Mouse (Mus musculus) cerebellum, adult 9-11 months (tissue): ENCODE data around the gene Gm49486.
"Not testable (repeated sequence)": the region's sequence is repeated elsewhere in the genome, so short reads cannot be mapped to it uniquely, and the experiment has no call there.

Experiments used
- DNase-seq: peaks from one replicate; pipeline ENCODE4 v3.0.0; 2022

The Gm49486 gene

DNA sequence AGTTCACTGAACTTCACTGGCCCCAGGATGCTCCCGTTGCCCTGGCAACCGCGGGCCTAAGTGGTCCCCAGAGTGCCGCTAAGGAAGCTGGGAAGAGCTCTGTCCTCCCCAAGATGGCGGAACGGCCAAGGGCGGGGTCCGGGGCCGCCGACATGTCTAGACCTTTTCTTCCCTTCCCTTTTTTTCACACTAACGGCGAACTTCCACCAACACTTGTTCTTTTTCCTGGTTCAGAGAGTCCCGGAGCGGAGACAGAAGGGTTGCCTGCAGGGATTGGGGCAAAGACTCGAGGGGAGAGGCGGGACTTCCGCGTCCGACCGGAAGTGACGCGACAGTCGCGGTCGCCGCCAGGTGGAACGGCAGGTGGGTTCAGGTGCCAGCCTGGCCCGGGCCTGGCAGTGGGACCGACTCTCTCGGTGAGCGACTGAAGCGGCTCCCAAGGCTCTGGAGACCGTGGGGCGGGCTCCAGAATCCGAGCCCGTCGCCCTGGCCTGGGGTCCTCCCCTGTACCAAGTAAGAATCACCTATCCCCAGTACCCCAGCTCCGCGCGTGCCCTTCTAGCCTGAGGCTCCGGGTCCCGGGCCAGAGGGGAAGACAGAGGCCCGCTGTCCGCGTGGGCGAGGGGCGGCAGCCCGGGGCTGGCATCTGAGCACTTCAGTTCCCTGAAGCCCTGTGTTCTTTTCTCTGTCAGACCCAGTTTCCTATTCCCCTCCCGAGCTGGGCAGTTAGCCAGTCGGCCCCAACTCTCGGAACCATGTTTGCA is at the start of gene Gm49486, which contains the start of gene Pick1:
Gene Gm49486, plus strand, starts transcription at position 334 of the 764 bp plus-strand sequence.
Gene Pick1, plus strand, starts transcription at position 116 of the 764 bp plus-strand sequence.
- DNase-seq = peak; percentile 92

- no peak for DNase-seq
Measured at GRCm38 (mm10) chr15:79185213-79185612, 44.0 kb upstream of the Gm49486 start.

GRCm38 (mm10) chr15:79187819-79188218 is 41.4 kb upstream of the Gm49486 start:
- DNase-seq = no peak

DNA sequence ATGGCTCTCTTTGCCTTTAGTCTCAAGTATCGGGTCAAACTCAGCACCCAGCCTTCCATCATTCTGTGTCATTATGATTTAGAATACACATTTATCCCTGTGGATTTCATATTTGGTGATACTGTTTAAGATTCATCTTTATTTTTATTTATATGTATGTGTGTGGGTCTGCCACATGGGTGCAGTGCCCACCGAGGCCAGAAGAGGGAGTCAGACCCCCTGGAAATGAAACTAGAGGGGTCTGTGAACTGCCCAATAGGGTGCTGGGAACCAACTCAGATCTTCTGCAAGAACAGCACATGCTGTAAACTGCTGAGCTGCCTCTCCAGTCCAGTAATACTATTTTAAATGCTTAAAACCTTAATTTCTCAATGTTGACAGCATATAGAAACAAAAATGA is 37.8 kb upstream of the Gm49486 start:
- DNase-seq = no peak

GRCm38 (mm10) chr15:79192450-79192849 is 36.7 kb upstream of the Gm49486 start:
- no peak for DNase-seq

DNA sequence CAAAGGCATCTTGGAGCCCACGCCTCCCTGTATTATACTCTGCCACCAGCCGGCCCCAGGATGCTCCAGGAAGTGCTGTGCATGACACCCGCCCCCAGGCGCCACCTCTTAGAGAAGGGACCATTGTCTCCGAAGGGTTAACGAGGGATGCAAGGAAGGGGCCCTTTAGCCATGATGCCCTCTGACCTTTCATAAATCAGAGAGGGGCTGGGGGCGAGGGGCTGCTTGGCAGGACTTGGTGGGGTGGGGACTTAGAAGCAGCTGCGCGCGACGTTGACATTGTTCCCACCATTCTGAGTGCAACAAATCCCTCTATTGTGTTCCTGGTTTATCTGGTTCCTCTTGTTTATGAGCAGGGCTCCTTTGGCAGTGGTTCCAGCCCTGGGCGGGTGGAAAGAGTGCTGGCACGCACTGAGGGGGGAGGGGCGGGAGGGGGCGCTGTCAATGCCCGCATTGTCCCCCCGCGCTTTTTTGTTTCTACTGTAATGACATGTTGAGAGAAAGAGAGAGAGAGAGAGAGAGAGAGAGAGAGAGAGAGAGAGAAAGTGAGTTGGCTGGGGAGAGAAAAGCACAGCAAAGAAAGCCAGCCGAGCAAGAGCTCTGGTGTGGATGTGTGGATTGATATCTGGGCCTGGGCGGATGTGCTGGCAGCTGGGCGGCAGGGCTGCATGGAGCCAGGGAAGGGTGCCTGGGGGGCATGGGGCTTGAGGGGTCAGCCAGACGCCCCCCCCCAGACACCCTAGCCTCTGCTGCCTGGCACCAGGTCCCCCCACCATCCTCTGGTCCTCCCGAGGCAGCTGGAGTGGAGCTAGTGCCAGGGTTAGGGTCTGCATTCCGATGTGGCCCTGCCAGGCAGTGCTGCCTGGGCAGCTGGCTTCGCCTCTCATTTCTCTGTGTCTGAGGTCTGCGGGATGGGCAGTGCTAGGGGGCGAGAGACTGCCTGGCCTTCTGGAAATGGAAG is 36.0 kb upstream of the Gm49486 start:
- peak; percentile 18 for DNase-seq

GRCm38 (mm10) chr15:79194048-79194447 is 35.1 kb upstream of the Gm49486 start:
- no peak for DNase-seq

GRCm38 (mm10) chr15:79194946-79195345 is 34.2 kb upstream of the Gm49486 start:
- DNase-seq = no peak

DNA sequence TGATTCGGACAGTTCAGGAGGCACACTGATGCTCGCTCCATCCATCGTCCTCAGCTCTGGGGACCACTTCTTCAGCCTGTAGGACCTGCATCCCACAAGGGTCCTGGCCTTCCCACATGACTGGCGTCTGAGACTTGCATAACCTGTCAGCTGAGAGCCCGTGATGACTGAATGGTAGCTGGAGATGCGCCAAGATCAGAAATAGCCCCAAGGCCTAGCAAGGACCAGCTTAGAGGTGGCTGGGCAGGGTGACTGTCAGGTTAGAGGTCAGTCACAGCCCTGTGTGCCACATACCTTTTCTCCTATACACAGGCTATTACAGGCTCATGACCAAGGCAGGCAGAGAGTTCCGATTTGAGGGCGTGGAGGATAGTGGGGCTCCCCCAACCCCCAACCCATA is 33.7 kb upstream of the Gm49486 start:
- DNase-seq = no peak

- no peak for DNase-seq
Measured at GRCm38 (mm10) chr15:79199390-79199976, 29.7 kb upstream of the Gm49486 start.

DNA sequence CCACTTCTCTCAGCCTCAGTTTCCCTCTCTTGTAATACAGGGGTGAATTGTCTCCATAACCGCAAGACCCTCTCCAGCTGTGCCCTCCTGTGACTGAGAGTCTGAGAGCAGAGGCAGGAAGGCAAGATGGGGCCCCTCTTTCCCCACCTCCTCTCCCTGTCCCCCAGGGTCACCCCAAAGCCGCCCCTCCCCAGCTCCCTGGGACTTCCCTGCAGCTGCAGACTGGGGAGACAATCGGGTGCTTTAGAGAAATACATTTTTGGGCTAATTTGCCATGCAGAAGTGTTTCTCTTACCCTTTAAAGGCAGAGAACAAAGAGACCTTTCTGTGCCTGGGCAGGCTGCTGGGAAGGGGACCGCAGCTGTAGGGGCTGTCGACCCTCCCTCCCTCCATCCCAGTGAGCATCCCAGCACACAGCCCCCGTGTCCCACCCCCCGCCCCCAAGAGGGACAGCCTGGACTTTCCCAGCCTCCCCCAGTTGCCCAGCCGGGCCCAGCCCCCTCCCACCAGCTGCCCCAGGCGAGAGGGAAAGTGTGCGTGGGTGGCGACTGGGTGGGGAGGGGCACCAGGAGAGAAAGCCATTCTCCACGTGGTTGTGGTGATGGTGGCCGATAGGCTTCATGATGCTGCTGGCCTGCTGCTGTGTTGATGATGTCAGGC is 27.6 kb upstream of the Gm49486 start:
- DNase-seq = no peak

DNA sequence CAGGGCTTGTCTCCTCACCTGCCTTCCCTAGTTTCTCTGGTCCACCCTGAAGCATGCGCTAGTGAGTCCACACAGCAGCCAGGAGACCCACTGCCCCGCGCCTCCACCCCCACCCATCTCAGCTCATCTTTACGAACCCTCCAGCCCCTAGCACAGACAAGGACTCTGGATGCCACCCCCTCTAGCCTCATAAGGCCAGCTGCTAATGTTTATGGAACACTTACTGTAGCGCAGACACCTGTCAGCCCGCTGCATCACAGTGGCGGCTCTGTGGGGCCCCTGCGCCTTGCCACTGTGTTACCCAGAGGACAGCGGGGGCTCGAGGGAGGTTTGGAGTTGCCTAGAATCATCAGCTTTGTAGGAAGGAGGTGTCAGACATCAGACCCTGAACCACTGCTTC is 26.6 kb upstream of the Gm49486 start:
- DNase-seq = no peak

DNA sequence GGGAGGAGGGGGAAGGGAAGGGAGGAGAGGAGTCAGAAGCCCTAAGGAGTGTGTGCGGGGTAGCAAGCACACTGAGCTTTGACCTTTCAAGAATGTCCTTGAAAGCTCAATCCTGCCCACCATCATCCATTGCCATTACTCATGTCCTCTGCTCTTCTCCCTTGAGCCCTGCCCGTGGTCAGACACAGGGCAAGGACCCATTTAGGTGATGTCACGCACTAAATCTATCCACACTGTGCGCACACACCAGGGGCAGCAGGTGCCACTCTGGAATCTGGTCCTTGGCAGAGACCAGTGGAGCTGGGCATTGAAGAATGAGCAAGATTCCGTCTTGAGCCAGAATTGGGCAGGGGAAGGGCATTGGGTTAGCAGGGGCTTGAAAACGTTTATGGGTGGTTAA is 21.0 kb upstream of the Gm49486 start:
- DNase-seq = no peak

DNA sequence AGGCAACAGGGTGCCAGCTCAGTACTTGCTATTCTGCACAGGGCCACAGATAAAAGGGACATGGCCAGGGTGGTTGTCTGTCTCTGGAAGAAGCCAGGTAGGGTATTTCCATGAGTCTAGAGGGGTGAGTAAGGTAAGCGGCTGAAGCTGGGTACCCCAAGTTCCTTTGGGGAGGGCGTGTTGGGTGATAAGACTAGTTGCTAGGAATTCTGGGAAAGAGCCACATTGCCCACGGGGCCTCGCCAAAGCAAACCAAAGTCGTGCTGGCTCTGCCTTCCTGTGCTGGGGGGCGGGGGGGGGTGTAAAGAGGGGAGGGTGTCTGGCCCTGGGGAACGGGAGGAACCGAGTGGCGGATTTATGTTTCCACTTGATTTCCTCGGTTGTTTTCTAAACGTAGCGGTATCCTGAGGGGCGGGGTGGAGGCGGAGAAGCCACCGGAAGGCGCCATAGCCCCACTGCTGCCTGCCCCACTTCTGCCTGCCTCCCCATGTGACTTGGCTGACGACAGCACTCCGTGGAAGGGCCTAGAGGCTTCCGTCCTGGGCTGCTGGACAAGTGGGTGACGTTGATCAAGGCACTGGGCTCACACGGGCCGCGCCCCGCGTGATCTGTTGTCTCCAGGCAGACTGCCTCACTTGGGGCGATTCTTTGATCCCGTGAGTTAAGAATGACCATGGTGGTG is 20.3 kb upstream of the Gm49486 start:
- peak; percentile 24 for DNase-seq

GRCm38 (mm10) chr15:79210357-79210756 is 18.8 kb upstream of the Gm49486 start:
- no peak for DNase-seq

GRCm38 (mm10) chr15:79212750-79213446 is 16.3 kb upstream of the Gm49486 start:
- DNase-seq = no peak

- no peak for DNase-seq
Measured at GRCm38 (mm10) chr15:79213591-79213990, 15.6 kb upstream of the Gm49486 start.

GRCm38 (mm10) chr15:79216191-79216590 is 13.0 kb upstream of the Gm49486 start:
- DNase-seq = no peak

- no peak for DNase-seq
Measured at GRCm38 (mm10) chr15:79219572-79219971, 9.6 kb upstream of the Gm49486 start.

DNA sequence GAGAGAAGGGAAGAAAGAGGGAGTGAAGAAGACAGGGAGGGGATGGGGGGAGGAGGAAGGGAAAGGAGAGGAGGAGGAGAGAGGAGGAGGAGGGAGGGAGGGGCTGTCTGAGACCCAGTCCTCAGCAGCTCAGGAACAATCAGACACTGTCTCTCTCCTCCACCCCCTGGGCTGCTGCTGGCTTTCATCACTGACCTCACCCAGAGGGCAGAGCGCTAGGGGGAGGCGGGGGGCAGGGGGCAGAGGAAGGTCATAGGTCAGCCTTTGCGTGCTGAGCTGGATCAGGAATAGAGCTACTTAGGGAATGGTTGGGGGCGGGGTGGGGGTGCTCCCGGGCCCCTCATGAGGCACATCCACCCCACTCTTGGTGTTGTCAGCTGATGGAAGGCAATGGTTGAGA is 5.5 kb upstream of the Gm49486 start:
- DNase-seq = no peak

DNA sequence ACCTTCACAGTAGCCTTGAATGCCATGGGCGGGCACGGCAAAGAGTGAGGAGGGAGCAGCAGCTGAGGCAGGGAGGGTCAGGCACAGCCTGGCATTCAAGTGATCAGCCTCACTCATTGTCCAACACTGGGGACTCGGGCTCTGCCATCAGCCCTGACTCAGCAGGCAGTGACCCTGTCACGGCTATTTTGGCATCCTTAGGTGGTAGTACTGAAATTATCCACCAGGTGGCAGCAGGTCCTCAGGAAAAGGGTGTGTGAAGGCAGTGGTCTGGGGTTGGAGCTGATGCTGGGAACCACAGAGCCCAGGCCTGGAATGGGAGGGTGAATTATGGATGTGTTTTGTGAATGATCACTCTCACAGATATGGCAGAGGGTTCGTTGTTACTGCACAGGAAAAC is 4.5 kb upstream of the Gm49486 start:
- DNase-seq = peak; percentile 84

GRCm38 (mm10) chr15:79225780-79226179 is 3.4 kb upstream of the Gm49486 start:
- not testable (repeated sequence) for DNase-seq
